Mouse (Mus musculus): ENCODE data around the gene Abcc8. TPM values are rescaled to one million over a fixed set of nuclear protein-coding genes. Genes with fewer than 3 reads are reported as not detected.

The Abcc8 gene
- polyA plus RNA-seq, 1 experiment from 2014 or later, result 0.77 TPM

GRCm38 (mm10) chr7:46099682-46100081 is 80.2 kb downstream of the Abcc8 start:
- no peak overlapping the region for H3K4me2 ChIP-seq (ENCODE audit: low read depth, severe bottlenecking)
- ATAC-seq (ENCODE audit: insufficient number of reproducible peaks, low FRiP score, low TSS enrichment, low read depth), result no peak

GRCm38 (mm10) chr7:46098919-46099286 is 80.9 kb downstream of the Abcc8 start:
- ATAC-seq (ENCODE audit: insufficient number of reproducible peaks, low FRiP score, low TSS enrichment, low read depth) (no peak), DNase-seq (ENCODE audit: low spot score) (no peak)
- H3K27me3 ChIP-seq (ENCODE audit: control insufficient read depth, insufficient read depth, low read length), result 0 out of 2 replicates have a peak, but pooled peaks cover 8% of the 10 kb centered on the region
- no peaks in the 10 kb centered on the region for H3K36me3 ChIP-seq (ENCODE audit: control insufficient read depth, insufficient read depth, low read length)
- H3K27ac ChIP-seq (replicated peaks; ENCODE audit: low read depth, low read length), result no peak overlapping the region
- no peak overlapping the region for H3K9ac ChIP-seq (ENCODE audit: low read length)
- H3K4me3 ChIP-seq (ENCODE audit: low read depth, low read length), result no peak overlapping the region
- H3K4me1 ChIP-seq (ENCODE audit: control insufficient read depth, insufficient read depth, low read length), result no peaks in the 10 kb centered on the region
- no peak overlapping the region for H3K4me2 ChIP-seq (ENCODE audit: low read depth, severe bottlenecking)
- no peaks in the 10 kb centered on the region for H3K9me3 ChIP-seq (ENCODE audit: control insufficient read depth, low read length)
- WGBS, result 93% methylated on average over 19 of the region's 19 CpGs

More at GRCm38 (mm10) chr7:46099682-46100081, 80.2 kb downstream of the Abcc8 start:
- Histone ChIP-seq H3K4me1 (ENCODE audit: control insufficient read depth, insufficient read depth, low read length) (no peaks in the 10 kb centered on the region), H3K27ac (replicated peaks; ENCODE audit: low read depth, low read length) (no peak overlapping the region), H3K27me3 (ENCODE audit: control insufficient read depth, insufficient read depth, low read length) (0 out of 2 replicates have a peak, but pooled peaks cover 8% of the 10 kb centered on the region), H3K36me3 (ENCODE audit: control insufficient read depth, insufficient read depth, low read length) (no peaks in the 10 kb centered on the region), H3K4me3 (ENCODE audit: low read depth, low read length) (no peak overlapping the region), H3K9ac (ENCODE audit: low read length) (no peak overlapping the region), H3K9me3 (ENCODE audit: control insufficient read depth, low read length) (no peaks in the 10 kb centered on the region)
- no peak for DNase-seq (ENCODE audit: low spot score)
- 82% methylated on average over 13 of the region's 13 CpGs for WGBS

GRCm38 (mm10) chr7:46098221-46098918 is 81.5 kb downstream of the Abcc8 start:
- no peaks in the 10 kb centered on the region for H3K4me1 ChIP-seq (ENCODE audit: control insufficient read depth, insufficient read depth, low read length)
- ATAC-seq (ENCODE audit: insufficient number of reproducible peaks, low FRiP score, low TSS enrichment, low read depth) (no peak), DNase-seq (ENCODE audit: low spot score) (no peak)
- no peak overlapping the region for H3K9ac ChIP-seq (ENCODE audit: low read length)
- 0 out of 2 replicates have a peak, but pooled peaks cover 8% of the 10 kb centered on the region for H3K27me3 ChIP-seq (ENCODE audit: control insufficient read depth, insufficient read depth, low read length)
- 85% methylated on average over 19 of the region's 19 CpGs for WGBS
- H3K4me2 ChIP-seq (ENCODE audit: low read depth, severe bottlenecking), result no peak overlapping the region
- no peaks in the 10 kb centered on the region for H3K36me3 ChIP-seq (ENCODE audit: control insufficient read depth, insufficient read depth, low read length)
- no peaks in the 10 kb centered on the region for H3K9me3 ChIP-seq (ENCODE audit: control insufficient read depth, low read length)
- no peak overlapping the region for H3K27ac ChIP-seq (replicated peaks; ENCODE audit: low read depth, low read length)
- H3K4me3 ChIP-seq (ENCODE audit: low read depth, low read length), result no peak overlapping the region

- 52% methylated on average over 4 of the region's 4 CpGs for WGBS
Measured at GRCm38 (mm10) chr7:46097319-46097783, 82.5 kb downstream of the Abcc8 start.

GRCm38 (mm10) chr7:46096136-46096535 is 83.7 kb downstream of the Abcc8 start:
- H3K27me3 ChIP-seq (ENCODE audit: control insufficient read depth, insufficient read depth, low read length), result 0 out of 2 replicates have a peak, but pooled peaks cover 8% of the 10 kb centered on the region
- no peak for ATAC-seq (ENCODE audit: insufficient number of reproducible peaks, low FRiP score, low TSS enrichment, low read depth)

More at GRCm38 (mm10) chr7:46097319-46097783, 82.5 kb downstream of the Abcc8 start:
- Histone ChIP-seq H3K27ac (replicated peaks; ENCODE audit: low read depth, low read length) (no peak overlapping the region), H3K36me3 (ENCODE audit: control insufficient read depth, insufficient read depth, low read length) (no peaks in the 10 kb centered on the region), H3K27me3 (ENCODE audit: control insufficient read depth, insufficient read depth, low read length) (0 out of 2 replicates have a peak, but pooled peaks cover 8% of the 10 kb centered on the region), H3K4me3 (ENCODE audit: low read depth, low read length) (no peak overlapping the region), H3K9me3 (ENCODE audit: control insufficient read depth, low read length) (no peaks in the 10 kb centered on the region), H3K4me2 (ENCODE audit: low read depth, severe bottlenecking) (no peak overlapping the region), H3K9ac (ENCODE audit: low read length) (no peak overlapping the region), H3K4me1 (ENCODE audit: control insufficient read depth, insufficient read depth, low read length) (no peaks in the 10 kb centered on the region)
- no peak for ATAC-seq (ENCODE audit: insufficient number of reproducible peaks, low FRiP score, low TSS enrichment, low read depth)
- no peak for DNase-seq (ENCODE audit: low spot score)

GRCm38 (mm10) chr7:46092803-46093202 is 87.0 kb downstream of the Abcc8 start:
- no peak overlapping the region for H3K4me3 ChIP-seq (ENCODE audit: low read depth, low read length)
- H3K27me3 ChIP-seq (ENCODE audit: control insufficient read depth, insufficient read depth, low read length), result no peaks in the 10 kb centered on the region
- no peaks in the 10 kb centered on the region for H3K9me3 ChIP-seq (ENCODE audit: control insufficient read depth, low read length)
- no peaks in the 10 kb centered on the region for H3K36me3 ChIP-seq (ENCODE audit: control insufficient read depth, insufficient read depth, low read length)
- H3K9ac ChIP-seq (ENCODE audit: low read length), result no peak overlapping the region
- no peak overlapping the region for H3K4me2 ChIP-seq (ENCODE audit: low read depth, severe bottlenecking)
- WGBS, result 60% methylated on average over 8 of the region's 8 CpGs
- DNase-seq (ENCODE audit: low spot score), result no peak
- no peak for ATAC-seq (ENCODE audit: insufficient number of reproducible peaks, low FRiP score, low TSS enrichment, low read depth)
- no peak overlapping the region for H3K27ac ChIP-seq (replicated peaks; ENCODE audit: low read depth, low read length)
- no peaks in the 10 kb centered on the region for H3K4me1 ChIP-seq (ENCODE audit: control insufficient read depth, insufficient read depth, low read length)

More at GRCm38 (mm10) chr7:46096136-46096535, 83.7 kb downstream of the Abcc8 start:
- WGBS, result 4% methylated on average over 4 of the region's 4 CpGs
- DNase-seq (ENCODE audit: low spot score), result peak; percentile 79
- Histone ChIP-seq H3K36me3 (ENCODE audit: control insufficient read depth, insufficient read depth, low read length) (no peaks in the 10 kb centered on the region), H3K4me2 (ENCODE audit: low read depth, severe bottlenecking) (no peak overlapping the region), H3K4me1 (ENCODE audit: control insufficient read depth, insufficient read depth, low read length) (no peaks in the 10 kb centered on the region), H3K4me3 (ENCODE audit: low read depth, low read length) (no peak overlapping the region), H3K9ac (ENCODE audit: low read length) (no peak overlapping the region), H3K9me3 (ENCODE audit: control insufficient read depth, low read length) (no peaks in the 10 kb centered on the region), H3K27ac (replicated peaks; ENCODE audit: low read depth, low read length) (no peak overlapping the region)

- Histone ChIP-seq H3K27ac (replicated peaks; ENCODE audit: low read depth, low read length) (no peak overlapping the region), H3K4me2 (ENCODE audit: low read depth, severe bottlenecking) (no peak overlapping the region), H3K4me1 (ENCODE audit: control insufficient read depth, insufficient read depth, low read length) (no peaks in the 10 kb centered on the region), H3K36me3 (ENCODE audit: control insufficient read depth, insufficient read depth, low read length) (peaks cover 7% of the 10 kb centered on the region), H3K9ac (ENCODE audit: low read length) (no peak overlapping the region), H3K4me3 (ENCODE audit: low read depth, low read length) (no peak overlapping the region), H3K27me3 (ENCODE audit: control insufficient read depth, insufficient read depth, low read length) (no peaks in the 10 kb centered on the region), H3K9me3 (ENCODE audit: control insufficient read depth, low read length) (no peaks in the 10 kb centered on the region)
- DNase-seq (ENCODE audit: low spot score) (no peak), ATAC-seq (ENCODE audit: insufficient number of reproducible peaks, low FRiP score, low TSS enrichment, low read depth) (no peak)
- WGBS, result 87% methylated on average over 6 of the region's 6 CpGs
Measured at GRCm38 (mm10) chr7:46088241-46088640, 91.6 kb downstream of the Abcc8 start.

- WGBS, result 83% methylated on average over 6 of the region's 6 CpGs
- Histone ChIP-seq H3K27ac (replicated peaks; ENCODE audit: low read depth, low read length) (no peak overlapping the region), H3K4me1 (ENCODE audit: control insufficient read depth, insufficient read depth, low read length) (no peaks in the 10 kb centered on the region), H3K9ac (ENCODE audit: low read length) (no peak overlapping the region), H3K4me2 (ENCODE audit: low read depth, severe bottlenecking) (no peak overlapping the region), H3K9me3 (ENCODE audit: control insufficient read depth, low read length) (no peaks in the 10 kb centered on the region), H3K36me3 (ENCODE audit: control insufficient read depth, insufficient read depth, low read length) (peaks cover 14% of the 10 kb centered on the region), H3K27me3 (ENCODE audit: control insufficient read depth, insufficient read depth, low read length) (no peaks in the 10 kb centered on the region), H3K4me3 (ENCODE audit: low read depth, low read length) (no peak overlapping the region)
- no peak for ATAC-seq (ENCODE audit: insufficient number of reproducible peaks, low FRiP score, low TSS enrichment, low read depth)
- no peak for DNase-seq (ENCODE audit: low spot score)
Measured at GRCm38 (mm10) chr7:46086378-46086777, 93.5 kb downstream of the Abcc8 start.

Measured in limb, embryonic 11.5 days (tissue).